Mouse (Mus musculus) lung, adult 2 months (tissue): ENCODE measurements around the gene Apmap. TPM values are rescaled to one million over a fixed set of nuclear protein-coding genes. Genes with fewer than 3 reads are reported as not detected.

Experiments
- DNase-seq: peaks from one replicate; pipeline ENCODE4 v3.0.0; 2022
- H3K4me1 ChIP-seq: fragments of 200-500 bp; 2 replicates; pipeline ENCODE4 v1.6.1; 2011; ENCODE audit warnings: low read length; ENCODE audit not compliant: control insufficient read depth, insufficient read depth
- H3K4me3 ChIP-seq: fragments of 200-500 bp; replicated peaks from 2 replicates; pipeline ENCODE3; 2011; ENCODE audit warnings: low read depth, mild to moderate bottlenecking, control low read depth, low read length; ENCODE audit errors: extremely low read depth
- CTCF ChIP-seq: fragments of 200-500 bp; IDR thresholded peaks from 2 replicates; pipeline ENCODE4 v1.5.1; 2011; ENCODE audit warnings: mild to moderate bottlenecking, low read length, control low read depth; ENCODE audit not compliant: insufficient read depth
- POLR2A ChIP-seq: fragments of 200-500 bp; IDR thresholded peaks from 2 replicates; pipeline ENCODE4 v1.6.1; 2011; ENCODE audit warnings: low read depth, mild to moderate bottlenecking, control low read depth, low read length, borderline replicate concordance; ENCODE audit errors: extremely low read depth
- WGBS: fragments of 180-500 bp; shearing (Covaris S2); methylation state at CpG from one replicate; pipeline ENCODE4 v1.1.7; 2018; 5-methylcytosine and 5-hydroxymethylcytosine counted together
- polyA plus RNA-seq: library from polyadenylated mRNA; depleted of rRNA; stranded (reverse); fragments of >200 nt; gene quantifications from 2 replicates; pipeline ENCODE4 v1.2.3, GENCODE M21; 2012

Apmap gene
- polyA plus RNA-seq, 1 experiment = 126 TPM

- Histone ChIP-seq H3K4me3 (no peak overlapping the region), H3K4me1 (no peaks in the 10 kb centered on the region; the same call in 1 of the 2 replicates)
- no peak for DNase-seq
- WGBS = 71% methylated on average over 8 of the region's 8 CpGs
- TF ChIP-seq CTCF = no peak
- no peak for TF ChIP-seq POLR2A
Observed at GRCm38 (mm10) chr2:150646411-150647121, 38.2 kb upstream of the Apmap start.

GRCm38 (mm10) chr2:150645225-150645624 lies 36.9 kb upstream of the Apmap start:
- 72% methylated on average over 4 of the region's 4 CpGs for WGBS
- no peak for DNase-seq
- H3K4me1 ChIP-seq = no peaks in the 10 kb centered on the region; the same call in 1 of the 2 replicates
- no peak for TF ChIP-seq POLR2A
- no peak for TF ChIP-seq CTCF
- no peak overlapping the region for H3K4me3 ChIP-seq

- Histone ChIP-seq H3K4me1 (no peaks in the 10 kb centered on the region; the same call in 1 of the 2 replicates), H3K4me3 (no peak overlapping the region)
- TF ChIP-seq POLR2A = no peak
- TF ChIP-seq CTCF = no peak
- DNase-seq = no peak
- 72% methylated on average over 8 of the region's 8 CpGs for WGBS
Observed at GRCm38 (mm10) chr2:150643726-150644415, 35.5 kb upstream of the Apmap start.

GRCm38 (mm10) chr2:150643166-150643565 lies 34.8 kb upstream of the Apmap start:
- no peak for TF ChIP-seq POLR2A
- Histone ChIP-seq H3K4me1 (no peaks in the 10 kb centered on the region; the same call in 1 of the 2 replicates), H3K4me3 (no peak overlapping the region)
- DNase-seq = no peak
- whole genome bisulfite sequencing = 72% methylated on average over 1 of the region's 1 CpGs

GRCm38 (mm10) chr2:150638370-150638733 lies 30.0 kb upstream of the Apmap start:
- no peak for DNase-seq
- TF ChIP-seq POLR2A = no peak
- no peak for TF ChIP-seq CTCF
- WGBS = 56% methylated on average over 2 of the region's 2 CpGs
- Histone ChIP-seq H3K4me1 (no peaks in the 10 kb centered on the region), H3K4me3 (no peak overlapping the region)

GRCm38 (mm10) chr2:150637702-150638369 lies 29.5 kb upstream of the Apmap start:
- TF ChIP-seq POLR2A (no peak), CTCF (no peak)
- DNase-seq = no peak
- WGBS = 72% methylated on average over 6 of the region's 6 CpGs
- Histone ChIP-seq H3K4me3 (no peak overlapping the region), H3K4me1 (no peaks in the 10 kb centered on the region)

- no peak overlapping the region for H3K4me3 ChIP-seq
- no peak for DNase-seq
- no peaks in the 10 kb centered on the region for H3K4me1 ChIP-seq
- no peak for TF ChIP-seq CTCF
- TF ChIP-seq POLR2A = no peak
- 67% methylated on average over 3 of the region's 3 CpGs for WGBS
Observed at GRCm38 (mm10) chr2:150635877-150636446, 27.6 kb upstream of the Apmap start.

GRCm38 (mm10) chr2:150629255-150629654 lies 20.9 kb upstream of the Apmap start:
- no peak overlapping the region for H3K4me3 ChIP-seq
- DNase-seq = no peak
- no peak for TF ChIP-seq CTCF
- TF ChIP-seq POLR2A = no peak
- WGBS = 77% methylated on average over 4 of the region's 4 CpGs
- no peaks in the 10 kb centered on the region for H3K4me1 ChIP-seq

GRCm38 (mm10) chr2:150627140-150627539 lies 18.8 kb upstream of the Apmap start:
- no peak for TF ChIP-seq CTCF
- no peak for TF ChIP-seq POLR2A
- H3K4me3 ChIP-seq = no peak overlapping the region
- H3K4me1 ChIP-seq = no peaks in the 10 kb centered on the region
- no peak for DNase-seq
- WGBS = 54% methylated on average over 6 of the region's 6 CpGs
